Mouse (Mus musculus) heart, postnatal 25 days (tissue): Measurements from ENCODE around the gene Mfsd2a. TPM values are rescaled to one million over a fixed set of nuclear protein-coding genes. Genes with fewer than 3 reads are reported as not detected.

Experiments
- DNase-seq: peaks from one replicate; pipeline ENCODE4 v3.0.0; 2022; ENCODE audit warnings: low spot score
- intact Hi-C: fragments of 180-260 bp; cut with DNase I; formaldehyde crosslinking; loops from one replicate; pipeline ENCODE4 v1.15.1; 2025
- total RNA-seq, 2 experiments: library from RNA; stranded (reverse); gene quantifications; 2 replicates each; pipeline ENCODE4 v1.2.3; 2021

Mfsd2a gene
- total RNA-seq, 2 experiments from 2014 or later = not detected

- intact Hi-C loops = no loop called here
These were observed 19.7 kb upstream of the Mfsd2a start for GRCm38 (mm10) chr4:122980684-122981083.

GRCm38 (mm10) chr4:122979826-122980225, 18.8 kb upstream of the Mfsd2a start:
- intact Hi-C loops = no loop called here
- no peak for DNase-seq

More at GRCm38 (mm10) chr4:122980684-122981083, 19.7 kb upstream of the Mfsd2a start:
- DNase-seq = no peak

GRCm38 (mm10) chr4:122978850-122979249, 17.9 kb upstream of the Mfsd2a start:
- intact Hi-C loops = no loop called here

GRCm38 (mm10) chr4:122976885-122977284, 15.9 kb upstream of the Mfsd2a start:
- intact Hi-C loops = no loop called here

More at GRCm38 (mm10) chr4:122978850-122979249, 17.9 kb upstream of the Mfsd2a start:
- DNase-seq = no peak

GRCm38 (mm10) chr4:122974976-122975520, 14.1 kb upstream of the Mfsd2a start:
- no peak for DNase-seq
- intact Hi-C loops = no loop called here

More at GRCm38 (mm10) chr4:122976885-122977284, 15.9 kb upstream of the Mfsd2a start:
- no peak for DNase-seq

- intact Hi-C loops = no loop called here
- DNase-seq = no peak
These were observed 11.1 kb upstream of the Mfsd2a start for GRCm38 (mm10) chr4:122972056-122972455.

- DNase-seq = no peak
- intact Hi-C loops = no loop called here
These were observed 10.7 kb upstream of the Mfsd2a start for GRCm38 (mm10) chr4:122971646-122972045.

GRCm38 (mm10) chr4:122971191-122971590, 10.2 kb upstream of the Mfsd2a start:
- intact Hi-C loops = no loop called here
- no peak for DNase-seq

- DNase-seq = no peak
- intact Hi-C loops = no loop called here
These were observed 7.1 kb upstream of the Mfsd2a start for GRCm38 (mm10) chr4:122968106-122968505.

- no peak for DNase-seq
These were observed 1.8 kb upstream of the Mfsd2a start for GRCm38 (mm10) chr4:122962751-122963150.

GRCm38 (mm10) chr4:122961589-122961988, 601 bp upstream of the Mfsd2a start:
- intact Hi-C loops = no loop called here
- no peak for DNase-seq

More at GRCm38 (mm10) chr4:122962751-122963150, 1.8 kb upstream of the Mfsd2a start:
- intact Hi-C loops = no loop called here

GRCm38 (mm10) chr4:122960321-122961099, 478 bp downstream of the Mfsd2a start:
- DNase-seq = no peak
- intact Hi-C loops = no loop called here

GRCm38 (mm10) chr4:122959816-122960215, 1.2 kb downstream of the Mfsd2a start:
- DNase-seq = no peak
- intact Hi-C loops = no loop called here

- intact Hi-C loops = no loop called here
These were observed 2.4 kb downstream of the Mfsd2a start for GRCm38 (mm10) chr4:122958491-122959031.

GRCm38 (mm10) chr4:122956301-122956700, 4.7 kb downstream of the Mfsd2a start:
- DNase-seq = no peak
- intact Hi-C loops = no loop called here

More at GRCm38 (mm10) chr4:122958491-122959031, 2.4 kb downstream of the Mfsd2a start:
- DNase-seq = no peak

GRCm38 (mm10) chr4:122955412-122956136, 5.4 kb downstream of the Mfsd2a start:
- DNase-seq = peak; percentile 54
- intact Hi-C loops = no loop called here

GRCm38 (mm10) chr4:122954680-122955411, 6.1 kb downstream of the Mfsd2a start:
- intact Hi-C loops = no loop called here
- DNase-seq = no peak

GRCm38 (mm10) chr4:122949096-122949495, 11.9 kb downstream of the Mfsd2a start:
- intact Hi-C loops = loop anchor here (5.0 kb wide), 1 partner anchor 37 kb away; no protein-coding TSS in a partner anchor
- DNase-seq = no peak

GRCm38 (mm10) chr4:122947223-122947622, 13.8 kb downstream of the Mfsd2a start:
- intact Hi-C loops = loop anchor here (5.0 kb wide), 1 partner anchor 35 kb away; no protein-coding TSS in a partner anchor
- DNase-seq = no peak
